Mouse (Mus musculus) cerebellum, adult 2 months (tissue): ENCODE measurements around the gene Fkbp6.

Source experiments
- CTCF ChIP-seq: fragments of 200-500 bp; IDR thresholded peaks from 2 replicates; pipeline ENCODE4 v1.5.1; 2011; ENCODE audit warnings: low read depth, mild to moderate bottlenecking, control low read depth, low read length, moderate library complexity, borderline replicate concordance; ENCODE audit not compliant: insufficient read depth
- POLR2A ChIP-seq: fragments of 200-500 bp; IDR thresholded peaks from 2 replicates; pipeline ENCODE4 v1.6.1; 2011; ENCODE audit warnings: low read length, control low read depth, borderline replicate concordance; ENCODE audit not compliant: insufficient read depth

DNA sequence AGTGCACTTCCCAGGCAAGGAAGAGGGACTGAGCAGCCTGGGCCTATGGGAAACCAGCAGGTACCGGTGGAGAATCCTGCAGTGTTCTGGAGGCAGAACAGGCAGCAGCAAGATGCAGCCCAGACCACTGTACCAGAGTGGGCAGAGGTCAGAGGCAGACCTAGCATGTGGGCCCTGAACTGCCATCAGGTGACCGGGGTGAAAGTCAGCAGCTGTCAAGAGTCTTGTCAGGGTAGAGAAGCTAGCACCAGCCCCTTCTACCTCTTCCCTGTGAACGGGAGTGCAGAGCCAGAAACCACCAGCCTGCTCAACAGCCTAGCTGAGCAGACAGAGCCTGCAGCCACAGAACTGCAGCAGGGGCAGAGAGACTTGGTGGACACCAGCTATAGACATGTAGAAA, 47.9 kb downstream of the Fkbp6 start:
- TF ChIP-seq CTCF (no peak), POLR2A (no peak)
